Mouse (Mus musculus): ENCODE results near the gene Rab25. TPM values are rescaled to one million over a fixed set of nuclear protein-coding genes. Genes with fewer than 3 reads are reported as not detected.

Gene Rab25
- polyA plus RNA-seq, 1 experiment: 35.1 TPM

- Histone ChIP-seq H3K27me3 (ENCODE audit: control insufficient read depth, insufficient read depth, low read length, poor library complexity, severe bottlenecking) (no peaks in the 10 kb centered on the region), H3K4me1 (ENCODE audit: control insufficient read depth, insufficient read depth, low read length) (peaks cover 4% of the 10 kb centered on the region)
Observed at GRCm38 (mm10) chr3:88505081-88505480, 43.0 kb downstream of the Rab25 start.

GRCm38 (mm10) chr3:88503881-88504746 lies 44.0 kb downstream of the Rab25 start:
- H3K27ac ChIP-seq (ENCODE audit: insufficient read depth, low read length): no peak overlapping the region
- H3K4me1 ChIP-seq (ENCODE audit: control insufficient read depth, insufficient read depth, low read length): peaks cover 6% of the 10 kb centered on the region
- no peaks in the 10 kb centered on the region for H3K27me3 ChIP-seq (ENCODE audit: control insufficient read depth, insufficient read depth, low read length, poor library complexity, severe bottlenecking)
- H3K9me3 ChIP-seq (replicated peaks; ENCODE audit: control insufficient read depth, insufficient read depth, low read length, poor library complexity, severe bottlenecking): no peaks in the 10 kb centered on the region
- H3K9ac ChIP-seq (ENCODE audit: low read depth, poor library complexity, severe bottlenecking): no peak overlapping the region
- TF ChIP-seq EP300 (IDR thresholded peaks at IDR 0.05; ENCODE audit: insufficient read depth, low read depth, low read length): no peak
- TF ChIP-seq CTCF (IDR thresholded peaks at IDR 0.05; ENCODE audit: low read depth, low read length): no peak
- no peak for TF ChIP-seq POLR2A (IDR thresholded peaks at IDR 0.05; ENCODE audit: insufficient read depth, low read length)
- H3K4me3 ChIP-seq (ENCODE audit: low read depth, low read length): no peak overlapping the region
- H3K36me3 ChIP-seq (ENCODE audit: control insufficient read depth, insufficient read depth, low read length, poor library complexity, severe bottlenecking): no peaks in the 10 kb centered on the region

More at GRCm38 (mm10) chr3:88505081-88505480, 43.0 kb downstream of the Rab25 start:
- Histone ChIP-seq H3K27ac (ENCODE audit: insufficient read depth, low read length) (peak overlapping the region; percentile 42), H3K9ac (ENCODE audit: low read depth, poor library complexity, severe bottlenecking) (peak overlapping the region; percentile 40; the same call in 1 of the 2 replicates), H3K4me3 (ENCODE audit: low read depth, low read length) (no peak overlapping the region), H3K36me3 (ENCODE audit: control insufficient read depth, insufficient read depth, low read length, poor library complexity, severe bottlenecking) (no peaks in the 10 kb centered on the region), H3K9me3 (replicated peaks; ENCODE audit: control insufficient read depth, insufficient read depth, low read length, poor library complexity, severe bottlenecking) (no peaks in the 10 kb centered on the region)
- TF ChIP-seq POLR2A (IDR thresholded peaks at IDR 0.05; ENCODE audit: insufficient read depth, low read length) (no peak), CTCF (IDR thresholded peaks at IDR 0.05; ENCODE audit: low read depth, low read length) (no peak), EP300 (IDR thresholded peaks at IDR 0.05; ENCODE audit: insufficient read depth, low read depth, low read length) (no peak)

DNA sequence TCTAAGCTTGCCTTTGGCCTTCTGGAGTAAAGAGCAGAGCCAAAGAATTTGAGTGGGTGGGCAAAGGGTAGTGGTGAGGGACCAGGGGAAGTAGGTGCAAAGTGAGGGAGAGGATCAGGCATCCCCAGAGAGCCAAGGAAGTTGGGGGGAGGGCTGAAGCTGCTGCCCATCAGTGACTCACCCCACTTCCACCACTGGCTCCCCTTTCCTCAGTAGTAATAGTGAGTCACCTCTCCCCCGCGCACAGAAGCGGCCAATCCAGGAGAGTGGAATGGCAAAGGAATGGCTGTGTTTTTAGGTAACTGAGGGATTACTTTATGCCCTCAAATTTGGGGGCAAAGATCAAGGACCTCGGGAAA lies 44.6 kb downstream of the Rab25 start:
- Histone ChIP-seq H3K27me3 (ENCODE audit: control insufficient read depth, insufficient read depth, low read length, poor library complexity, severe bottlenecking) (no peaks in the 10 kb centered on the region), H3K4me1 (ENCODE audit: control insufficient read depth, insufficient read depth, low read length) (peaks cover 6% of the 10 kb centered on the region), H3K36me3 (ENCODE audit: control insufficient read depth, insufficient read depth, low read length, poor library complexity, severe bottlenecking) (no peaks in the 10 kb centered on the region), H3K9ac (ENCODE audit: low read depth, poor library complexity, severe bottlenecking) (no peak overlapping the region), H3K27ac (ENCODE audit: insufficient read depth, low read length) (no peak overlapping the region), H3K9me3 (replicated peaks; ENCODE audit: control insufficient read depth, insufficient read depth, low read length, poor library complexity, severe bottlenecking) (no peaks in the 10 kb centered on the region), H3K4me3 (ENCODE audit: low read depth, low read length) (0 out of 2 replicates have a peak overlapping the region, but pooled peaks have one; percentile 18)
- TF ChIP-seq EP300 (IDR thresholded peaks at IDR 0.05; ENCODE audit: insufficient read depth, low read depth, low read length) (no peak), CTCF (IDR thresholded peaks at IDR 0.05; ENCODE audit: low read depth, low read length) (no peak), POLR2A (IDR thresholded peaks at IDR 0.05; ENCODE audit: insufficient read depth, low read length) (no peak)

DNA sequence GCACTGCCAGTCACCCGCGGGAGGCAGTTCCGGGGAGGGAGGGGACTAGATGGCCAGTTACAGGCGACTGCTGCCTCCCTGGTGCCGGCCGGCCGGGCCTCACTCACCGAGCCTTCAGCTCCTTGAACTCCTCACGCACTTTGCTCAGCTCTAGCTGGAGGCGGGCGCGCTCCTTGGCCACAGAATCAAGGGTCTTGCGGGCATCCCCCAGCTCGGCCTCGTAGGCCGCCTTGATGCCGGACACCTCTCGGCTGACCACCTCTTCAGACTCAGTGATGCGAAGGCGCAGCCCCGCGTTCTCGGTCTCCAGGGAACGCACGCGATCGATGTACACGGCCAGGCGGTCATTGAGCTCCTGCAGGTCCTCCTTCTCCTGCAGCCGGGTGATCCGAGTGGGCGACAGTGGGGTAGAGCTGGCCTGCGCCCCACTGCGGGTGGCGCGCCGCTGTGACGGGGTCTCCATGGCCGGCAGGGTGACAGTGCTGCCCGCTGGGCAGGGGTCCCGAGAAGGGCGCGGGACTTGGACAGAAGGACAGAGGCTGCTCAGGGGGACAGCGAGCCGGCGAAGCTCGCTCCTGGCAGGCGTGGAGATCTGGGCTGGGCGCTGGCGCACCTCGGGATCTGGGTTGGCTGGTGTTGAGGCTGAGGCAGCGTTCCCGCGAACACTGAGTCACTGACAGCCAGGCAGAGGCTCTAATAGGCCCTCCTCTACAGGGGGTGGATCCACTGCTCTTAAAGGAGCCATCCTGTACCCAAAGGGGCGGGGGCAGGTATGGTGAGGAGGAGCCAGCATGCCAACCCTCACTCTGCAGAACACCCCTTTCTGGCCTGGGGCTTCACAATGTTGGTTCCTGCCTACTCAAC lies 45.2 kb downstream of the Rab25 start:
- peaks cover 6% of the 10 kb centered on the region for H3K4me1 ChIP-seq (ENCODE audit: control insufficient read depth, insufficient read depth, low read length)
- TF ChIP-seq CTCF (IDR thresholded peaks at IDR 0.05; ENCODE audit: low read depth, low read length) (no peak), POLR2A (IDR thresholded peaks at IDR 0.05; ENCODE audit: insufficient read depth, low read length) (no peak), EP300 (IDR thresholded peaks at IDR 0.05; ENCODE audit: insufficient read depth, low read depth, low read length) (no peak)
- H3K9ac ChIP-seq (ENCODE audit: low read depth, poor library complexity, severe bottlenecking): peak overlapping the region; percentile 43
- H3K9me3 ChIP-seq (replicated peaks; ENCODE audit: control insufficient read depth, insufficient read depth, low read length, poor library complexity, severe bottlenecking): no peaks in the 10 kb centered on the region
- H3K27ac ChIP-seq (ENCODE audit: insufficient read depth, low read length): no peak overlapping the region
- H3K36me3 ChIP-seq (ENCODE audit: control insufficient read depth, insufficient read depth, low read length, poor library complexity, severe bottlenecking): no peaks in the 10 kb centered on the region
- peak overlapping the region; percentile 63 for H3K4me3 ChIP-seq (ENCODE audit: low read depth, low read length)
- H3K27me3 ChIP-seq (ENCODE audit: control insufficient read depth, insufficient read depth, low read length, poor library complexity, severe bottlenecking): no peaks in the 10 kb centered on the region

DNA sequence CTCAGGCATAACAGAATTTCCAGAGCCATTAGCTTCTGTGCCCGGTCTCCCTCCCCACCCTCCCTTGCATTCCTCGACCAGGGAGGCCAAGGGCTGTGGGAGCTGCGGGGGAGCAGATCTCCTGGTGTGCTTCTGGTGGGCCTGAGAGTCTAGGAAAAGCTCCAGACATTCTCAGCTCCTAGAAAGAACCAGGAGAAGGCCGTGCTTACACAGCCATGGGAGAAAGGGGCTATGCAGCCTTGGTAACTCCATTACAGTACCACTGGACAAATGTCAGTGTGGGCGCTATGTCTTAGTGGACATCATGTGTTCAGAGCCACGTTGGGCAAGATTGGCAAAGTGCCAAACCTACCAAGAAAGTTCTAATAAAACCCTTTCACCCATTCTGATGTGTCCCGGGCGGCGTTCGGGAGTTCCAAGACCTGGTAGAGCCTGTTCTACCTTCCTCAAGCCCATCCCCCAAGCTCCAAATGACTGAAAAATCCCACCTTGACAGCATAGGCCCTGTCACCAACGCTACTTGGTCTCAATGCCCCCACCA lies 46.0 kb downstream of the Rab25 start:
- H3K4me3 ChIP-seq (ENCODE audit: low read depth, low read length): peak overlapping the region; percentile 63
- no peak for TF ChIP-seq EP300 (IDR thresholded peaks at IDR 0.05; ENCODE audit: insufficient read depth, low read depth, low read length)
- no peak for TF ChIP-seq POLR2A (IDR thresholded peaks at IDR 0.05; ENCODE audit: insufficient read depth, low read length)
- TF ChIP-seq CTCF (IDR thresholded peaks at IDR 0.05; ENCODE audit: low read depth, low read length): no peak
- H3K36me3 ChIP-seq (ENCODE audit: control insufficient read depth, insufficient read depth, low read length, poor library complexity, severe bottlenecking): no peaks in the 10 kb centered on the region
- no peaks in the 10 kb centered on the region for H3K27me3 ChIP-seq (ENCODE audit: control insufficient read depth, insufficient read depth, low read length, poor library complexity, severe bottlenecking)
- H3K4me1 ChIP-seq (ENCODE audit: control insufficient read depth, insufficient read depth, low read length): peaks cover 6% of the 10 kb centered on the region
- H3K27ac ChIP-seq (ENCODE audit: insufficient read depth, low read length): no peak overlapping the region
- H3K9me3 ChIP-seq (replicated peaks; ENCODE audit: control insufficient read depth, insufficient read depth, low read length, poor library complexity, severe bottlenecking): no peaks in the 10 kb centered on the region
- H3K9ac ChIP-seq (ENCODE audit: low read depth, poor library complexity, severe bottlenecking): peak overlapping the region; percentile 43

All from ES-Bruce4 (cell line).